Mouse (Mus musculus) left cerebral cortex, postnatal 14 days (tissue): ENCODE data around the gene Gm6760. TPM values are rescaled to one million over a fixed set of nuclear protein-coding genes. Genes with fewer than 3 reads are reported as not detected.

ENCODE experiments used
- DNase-seq, 2 experiments: peaks; one replicate each; pipeline ENCODE4 v3.0.0; 2021 to 2022; ENCODE audit warnings: low spot score in 2 of 2, mixed read lengths in 1 of 2
- intact Hi-C: fragments of 180-260 bp; cut with DNase I; formaldehyde crosslinking; loops from one replicate; pipeline ENCODE4 v1.15.1; 2025
- long read RNA-seq, 2 experiments: library from polyadenylated mRNA; stranded (forward); transcript quantifications; one replicate each; pipeline ENCODE4 v2.0.0; 2021
- total RNA-seq, 2 experiments: library from RNA; stranded (reverse); gene quantifications; 2 replicates each; pipeline ENCODE4 v1.2.3; 2021

The Gm6760 gene
- total RNA-seq = not detected
- long read RNA-seq, experiment 1 = 0 reads
- long read RNA-seq, experiment 2 = 0 reads

- intact Hi-C loops = no loop called here
- DNase-seq = no peak
These were observed at the start of gene Gm6760 for GRCm38 (mm10) chrX:64152098-64152497. Gene Gm6760, minus strand, starts transcription at chrX:64152198.

GRCm38 (mm10) chrX:64181246-64181645, 29.2 kb upstream of the Gm6760 start:
- DNase-seq = no peak
- intact Hi-C loops = no loop called here

GRCm38 (mm10) chrX:64173248-64173647, 21.2 kb upstream of the Gm6760 start, which contains the start of gene 3830417A13Rik:
Gene 3830417A13Rik, plus strand, starts transcription at chrX:64173548.
- no peak for DNase-seq
- intact Hi-C loops = loop anchor here (5.0 kb wide), 1 partner anchor 501 kb away; no protein-coding TSS in a partner anchor

Other genes starting within 250 kb of the Gm6760 start
- not detected for gene 3830417A13Rik, start 21.4 kb upstream of the Gm6760 start, total RNA-seq
- 10 to 100 TPM; 46.8 to 47.9 TPM for gene Slitrk4, start 124.8 kb upstream of the Gm6760 start, total RNA-seq